Comparison of ENCODE assay signal across 16 mouse cellular contexts in the genomic region with DNA sequence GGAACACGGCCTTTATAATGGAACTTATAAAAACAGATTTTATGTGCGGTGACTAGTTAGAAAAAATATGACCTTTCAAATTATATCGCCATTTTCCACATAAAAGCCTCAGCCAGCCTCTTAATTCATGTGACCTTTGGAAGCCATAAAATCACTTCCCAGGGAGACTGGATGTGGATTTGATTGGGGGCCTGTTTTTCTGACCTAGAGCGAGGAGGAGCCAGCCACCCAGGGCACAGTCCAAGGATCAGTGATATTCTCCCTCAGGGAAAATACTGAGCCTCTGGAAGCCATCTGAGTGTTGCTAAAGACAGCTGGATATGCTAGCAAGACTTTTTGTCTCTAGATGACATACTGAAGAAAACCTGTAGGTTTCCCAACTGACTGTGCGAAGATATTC.
A peak's percentile ranks its signal among the peaks of the same experiment; 100 is the strongest.
DNase-seq lines count a peak whose midpoint lies in the region; ATAC-seq lines count a peak whose summit lies in the region.
"Had no signal": no experiment of that assay in that cellular context is flagged by ENCODE, and none has a peak within 500 bp of the region (broad histone marks: within the 10 kb centered on the region; RNA-seq: fewer than 3 reads in every experiment).

No protein-coding gene starts in this region.

- H3K27ac ChIP-seq in intestine, embryonic 16.5 days (ENCODE audit: low read length), result peak overlapping the region; percentile 64
- H3K27ac ChIP-seq in kidney, embryonic 16.5 days (ENCODE audit: low read length), result no peak overlapping the region
- H3K27ac ChIP-seq: liver, embryonic 13.5 days had no signal

- ATAC-seq in intestine, embryonic 16.5 days, result peak; percentile 78
- peak; percentile 93 for ATAC-seq in kidney, embryonic 16.5 days (ENCODE audit: low FRiP score, low TSS enrichment)
- ATAC-seq: forebrain, embryonic 16.5 days; Patski had no signal

- H3K4me3 ChIP-seq in intestine, embryonic 16.5 days (ENCODE audit: low read length), result no peak overlapping the region
- no peak overlapping the region for H3K4me3 ChIP-seq in kidney, embryonic 16.5 days (ENCODE audit: low read length)
- H3K4me3 ChIP-seq: heart, embryonic 12.5 days; liver, embryonic 13.5 days had no signal

- no peak overlapping the region for H3K9ac ChIP-seq in intestine, embryonic 16.5 days (ENCODE audit: low read depth, low read length)
- no peak overlapping the region for H3K9ac ChIP-seq in kidney, embryonic 16.5 days (replicated peaks; ENCODE audit: low read length)
- H3K9ac ChIP-seq: heart, embryonic 12.5 days; liver, embryonic 13.5 days had no signal

- H3K4me1 ChIP-seq in intestine, embryonic 16.5 days (ENCODE audit: control insufficient read depth, insufficient read depth, low read length), result peaks cover 14% of the 10 kb centered on the region
- H3K4me1 ChIP-seq in kidney, embryonic 16.5 days (ENCODE audit: insufficient read depth, low read length), result 0 out of 2 replicates have a peak, but pooled peaks cover 17% of the 10 kb centered on the region

- no peaks in the 10 kb centered on the region for H3K9me3 ChIP-seq in intestine, embryonic 16.5 days (ENCODE audit: control insufficient read depth, low read length)
- no peaks in the 10 kb centered on the region for H3K9me3 ChIP-seq in kidney, embryonic 16.5 days (ENCODE audit: low read length)
- H3K9me3 ChIP-seq: heart, embryonic 12.5 days; liver, embryonic 13.5 days had no signal

- 49% methylated on average over 5 of the region's 5 CpGs for WGBS in intestine, embryonic 16.5 days
- WGBS in kidney, embryonic 16.5 days, result 21% methylated on average over 5 of the region's 5 CpGs

- no peak overlapping the region; the same call in 1 of the 2 replicates for H3K4me2 ChIP-seq in intestine, embryonic 16.5 days (ENCODE audit: low read depth, low read length)
- no peak overlapping the region for H3K4me2 ChIP-seq in kidney, embryonic 16.5 days (replicated peaks; ENCODE audit: low read depth, low read length)
- H3K4me2 ChIP-seq: heart, embryonic 12.5 days; liver, embryonic 13.5 days had no signal

- no peaks in the 10 kb centered on the region for H3K36me3 ChIP-seq in intestine, embryonic 16.5 days (ENCODE audit: control insufficient read depth, insufficient read depth, low read length)
- no peaks in the 10 kb centered on the region for H3K36me3 ChIP-seq in kidney, embryonic 16.5 days (ENCODE audit: insufficient read depth, low read length)
- H3K36me3 ChIP-seq: heart, embryonic 12.5 days; liver, embryonic 13.5 days had no signal

- H3K27me3 ChIP-seq in intestine, embryonic 16.5 days (replicated peaks; ENCODE audit: control insufficient read depth, insufficient read depth, low read length), result no peaks in the 10 kb centered on the region
- H3K27me3 ChIP-seq in kidney, embryonic 16.5 days (ENCODE audit: insufficient read depth, low read length), result no peaks in the 10 kb centered on the region
- H3K27me3 ChIP-seq: heart, embryonic 12.5 days; liver, embryonic 13.5 days; Patski had no signal

- peak; percentile 7 for DNase-seq in gastrocnemius, adult 18-20 months (ENCODE audit: low spot score)
- no peak for DNase-seq in gastrocnemius, postnatal 10 days
- DNase-seq in mesoderm, embryonic 11.5 days (ENCODE audit: low read depth, low spot score), result peak; percentile 65
- DNase-seq in adrenal gland, adult 8-10 months, result no peak
- no peak for DNase-seq in left cerebral cortex, adult 11 months (ENCODE audit: low spot score)
- DNase-seq in lung, adult 18-20 months, result no peak
- DNase-seq: cerebellum, adult 11 months; gastrocnemius, postnatal 36 days; heart, postnatal 36 days; liver, embryonic 13.5 days; lung, postnatal 10 days had no signal

Comparison
In these comparisons a context has a peak if more than half of its experiments do, and no peak if none do; other contexts are left out.
1. DNase-seq: peak in gastrocnemius, adult 18-20 months (single experiment) and mesoderm, embryonic 11.5 days (single experiment); none in gastrocnemius, postnatal 10 days (single experiment), adrenal gland, adult 8-10 months (single experiment), left cerebral cortex, adult 11 months (single experiment) and lung, adult 18-20 months (0 of 2).